Mouse (Mus musculus) 3T3-L1 (cell line): Measurements from ENCODE around the gene Cat.

Experiments
- DNase-seq: peaks from one replicate; pipeline ENCODE4 v3.0.0-alpha.2; 2015; ENCODE audit warnings: low read depth, low spot score

The Cat gene

DNA sequence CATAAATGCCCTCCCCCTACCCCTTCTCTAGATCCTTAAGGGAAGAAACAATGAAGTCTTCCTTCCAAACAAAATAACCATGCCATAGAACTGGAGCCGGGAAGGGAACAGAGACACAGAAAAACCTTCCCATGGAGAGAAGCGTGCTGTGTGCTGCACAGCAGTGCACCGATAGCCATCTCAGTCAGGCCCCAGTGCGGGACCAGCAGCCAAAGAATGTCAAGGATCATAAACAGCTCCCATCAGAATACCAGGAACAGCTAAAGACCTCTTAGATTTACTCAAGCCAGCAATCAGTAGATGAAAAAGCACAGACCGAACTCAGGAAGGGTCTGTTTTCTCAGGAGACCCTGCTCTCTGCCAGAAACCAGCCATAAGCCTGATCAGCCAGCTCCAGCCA, 48.4 kb downstream of the Cat start:
- DNase-seq: no peak

DNA sequence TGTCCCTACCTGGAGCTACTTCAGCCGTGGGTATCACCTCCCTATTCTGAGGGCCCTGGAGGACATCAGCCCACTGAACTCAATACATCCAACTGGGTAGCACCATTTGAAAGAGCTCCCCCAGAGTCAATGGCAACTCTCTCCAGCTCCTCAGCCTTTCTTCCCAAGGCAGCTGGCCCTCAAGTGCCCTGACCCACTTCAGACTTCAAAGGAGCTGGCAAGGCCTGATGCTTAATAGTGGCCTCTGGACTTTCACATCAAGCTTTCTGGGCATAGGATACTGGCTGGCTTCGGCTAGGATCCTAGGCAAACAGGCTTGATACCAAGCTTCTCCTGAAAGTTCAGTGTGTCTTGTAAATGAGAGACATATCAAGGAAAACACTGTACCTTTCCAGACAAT, 49.9 kb downstream of the Cat start:
- no peak for DNase-seq

DNA sequence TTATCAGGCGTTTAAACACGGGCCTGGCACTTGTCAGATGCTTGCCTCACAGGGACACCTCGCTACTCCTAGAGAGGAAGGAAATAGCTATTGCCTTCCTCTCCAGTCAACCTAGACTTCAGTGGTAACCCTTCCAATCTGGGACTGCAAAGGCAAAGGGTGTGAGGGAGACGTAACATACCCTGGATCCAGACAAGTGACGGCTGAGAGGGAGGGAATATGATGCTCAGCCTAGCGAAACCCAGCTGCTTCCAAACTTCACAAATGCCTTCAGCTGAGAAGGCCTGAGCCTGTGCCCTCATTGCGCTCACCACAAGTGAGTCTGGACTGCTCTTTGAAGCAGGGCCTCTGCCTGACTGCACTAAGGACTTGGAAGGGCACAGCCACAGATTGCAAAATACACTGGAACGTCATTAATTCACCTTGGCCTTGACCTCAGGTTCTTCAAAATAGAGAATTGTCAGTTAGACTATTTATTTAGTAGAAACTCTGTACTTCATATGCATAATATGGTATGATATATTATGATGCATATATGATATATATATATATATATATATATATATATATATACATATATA, 52.2 kb downstream of the Cat start:
- no peak for DNase-seq

DNA sequence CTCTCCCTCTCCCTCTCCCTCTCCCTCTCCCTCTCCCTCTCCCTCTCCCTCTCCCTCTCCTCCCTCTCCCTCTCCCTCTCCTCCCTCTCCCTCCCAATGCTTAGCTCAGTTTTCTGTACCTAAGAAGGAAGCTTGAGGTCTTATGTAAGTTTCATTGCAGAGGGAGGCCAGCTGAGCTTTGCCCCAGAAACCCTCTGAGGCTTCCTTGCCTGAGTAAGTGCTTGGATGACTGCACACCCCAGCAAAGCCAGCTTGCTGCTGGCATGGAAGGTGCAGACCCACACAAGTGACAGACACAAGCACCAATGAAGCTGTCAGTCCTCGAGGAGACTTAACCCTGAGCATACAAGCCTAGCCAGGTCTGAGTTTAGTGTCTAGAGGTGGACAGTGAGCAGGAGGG, 54.2 kb downstream of the Cat start:
- DNase-seq: no peak

DNA sequence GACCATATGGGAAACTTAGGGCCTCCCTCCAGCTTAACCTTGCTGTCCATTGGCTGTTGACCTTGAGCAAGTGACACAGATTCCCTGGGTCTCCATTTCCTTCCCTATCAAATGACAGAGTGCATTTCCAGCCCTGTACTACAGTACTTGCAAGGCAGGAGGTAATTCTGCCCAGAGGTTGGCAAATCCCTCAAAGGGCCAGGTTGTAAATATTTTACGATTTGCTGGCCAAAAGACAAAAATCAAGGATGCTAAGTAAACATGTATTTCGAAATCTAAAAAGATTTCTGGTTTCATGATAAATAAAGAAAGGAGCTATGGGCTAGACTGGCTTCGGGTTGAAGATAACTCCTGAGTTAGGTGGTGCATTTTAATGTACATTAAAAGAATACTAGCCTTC, 56.6 kb downstream of the Cat start:
- no peak for DNase-seq

DNA sequence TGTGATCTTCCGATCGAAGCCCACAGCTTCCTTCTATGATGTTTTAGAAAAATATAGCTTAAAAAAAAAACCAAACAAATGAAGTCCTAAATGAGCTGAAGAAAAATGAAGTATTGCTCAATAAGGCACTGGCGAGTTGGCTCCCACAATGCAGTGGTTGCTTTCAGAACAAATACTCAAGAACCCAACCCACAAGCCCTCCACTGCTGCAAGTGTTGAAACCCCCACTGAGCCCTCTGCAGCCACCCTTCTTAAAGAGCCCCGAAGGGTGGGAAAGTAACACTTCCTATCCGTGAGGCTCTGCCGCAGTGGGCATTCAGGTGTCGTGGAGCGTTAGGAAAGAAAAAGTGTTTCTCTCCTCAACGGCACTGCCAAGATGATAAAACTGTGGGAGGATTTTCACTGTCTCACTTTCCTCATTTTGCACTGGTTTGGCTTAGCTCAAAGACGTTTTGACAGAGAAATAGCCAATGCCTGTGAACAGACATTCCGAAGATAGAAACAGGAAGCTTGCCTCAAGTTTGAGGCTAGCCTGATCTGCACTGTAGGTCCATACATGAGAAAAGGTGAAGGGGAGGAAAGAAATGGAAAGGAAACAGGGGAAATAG, 59.4 kb downstream of the Cat start:
- no peak for DNase-seq

DNA sequence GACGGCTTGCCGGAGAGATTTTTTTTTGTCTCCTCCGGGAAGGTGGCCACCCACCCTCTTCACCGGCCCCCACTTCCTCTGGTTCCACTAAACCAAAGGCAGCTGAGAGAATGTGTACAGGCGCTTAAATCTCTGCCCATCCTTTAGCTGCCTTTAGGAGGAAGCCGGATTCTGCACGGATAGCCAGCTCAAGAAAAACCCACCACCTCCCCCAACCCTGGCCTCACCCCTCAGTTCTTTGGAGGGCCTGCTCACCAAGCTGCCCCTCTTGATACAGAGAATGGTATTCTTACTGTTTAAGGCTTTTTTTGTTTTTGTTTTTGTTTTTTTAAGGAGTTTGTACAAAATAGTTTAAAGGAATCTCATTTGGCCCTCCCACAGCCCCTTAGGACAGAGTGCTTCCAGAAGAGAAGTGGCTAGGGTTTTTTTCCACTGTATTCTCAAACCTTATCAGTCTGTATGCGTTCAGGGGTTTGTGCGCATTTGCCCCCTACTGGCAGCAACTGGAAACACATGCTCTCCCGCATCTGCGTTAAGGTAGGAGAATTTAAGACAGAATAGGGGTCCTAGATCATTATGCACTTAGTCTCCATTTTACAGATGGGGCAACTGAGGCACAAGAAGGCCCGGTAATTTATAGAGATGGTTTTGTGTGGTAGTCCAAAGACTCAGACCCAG, 60.5 kb downstream of the Cat start:
- peak; percentile 72 for DNase-seq

DNA sequence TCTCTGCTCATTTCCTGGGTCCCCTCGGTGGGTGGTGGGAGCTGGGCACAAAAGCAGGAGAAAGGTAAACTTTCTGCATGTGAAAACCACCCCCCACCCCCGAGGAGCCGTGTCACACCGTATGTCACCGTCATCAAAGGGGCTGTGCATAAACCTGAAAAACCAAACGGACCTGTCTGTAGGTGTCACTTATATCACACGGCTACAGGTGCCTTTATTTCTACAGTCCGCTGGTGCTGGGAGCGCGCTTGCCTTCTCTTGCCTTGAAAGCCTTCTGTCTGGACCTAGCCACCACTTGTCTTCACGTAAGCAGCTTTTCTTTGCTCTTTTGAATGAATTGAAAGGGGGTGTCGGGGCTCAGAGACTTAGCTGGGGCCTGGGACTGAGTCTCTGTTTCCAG, 61.1 kb downstream of the Cat start:
- DNase-seq: no peak

DNA sequence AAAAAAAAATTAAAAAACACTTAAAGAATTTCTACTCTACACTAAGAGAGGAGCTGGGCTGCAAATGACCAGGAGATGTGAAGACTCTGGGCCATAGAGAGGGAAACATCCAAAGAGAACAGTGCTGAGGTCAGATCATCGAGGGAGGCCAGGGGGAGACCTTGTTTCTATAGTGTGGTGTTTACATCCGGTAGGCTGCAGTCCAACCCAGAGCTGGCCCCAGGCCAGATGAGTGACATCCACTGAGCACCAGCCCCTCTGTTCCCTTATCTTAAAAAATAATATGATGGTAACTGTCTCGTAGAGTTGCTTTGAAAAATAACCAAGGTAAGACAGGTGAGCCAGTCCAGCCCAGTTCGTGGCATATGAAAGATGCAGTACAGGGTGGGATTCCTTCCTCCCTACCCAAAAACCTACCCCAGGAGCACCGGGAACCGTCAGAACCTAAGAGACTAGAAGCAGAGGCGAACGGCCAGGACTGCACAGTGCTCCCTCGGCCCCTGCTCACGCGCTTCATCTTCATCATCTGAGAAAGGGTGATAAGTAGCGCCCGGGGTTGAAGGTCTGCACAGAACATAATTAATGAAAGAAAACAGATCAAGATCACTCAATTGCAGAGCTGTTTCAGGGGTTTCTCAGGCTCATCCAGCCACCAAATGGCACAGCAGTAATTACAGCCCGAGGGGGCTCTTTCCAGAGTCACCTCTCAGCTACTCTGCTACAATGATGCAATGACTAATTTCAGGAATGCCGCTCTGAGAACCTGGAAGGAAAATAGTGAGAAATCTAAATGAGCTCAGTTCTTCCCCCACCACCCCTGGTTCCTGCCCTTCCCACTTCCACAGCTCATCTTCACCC, 64.1 kb downstream of the Cat start:
- no peak for DNase-seq

DNA sequence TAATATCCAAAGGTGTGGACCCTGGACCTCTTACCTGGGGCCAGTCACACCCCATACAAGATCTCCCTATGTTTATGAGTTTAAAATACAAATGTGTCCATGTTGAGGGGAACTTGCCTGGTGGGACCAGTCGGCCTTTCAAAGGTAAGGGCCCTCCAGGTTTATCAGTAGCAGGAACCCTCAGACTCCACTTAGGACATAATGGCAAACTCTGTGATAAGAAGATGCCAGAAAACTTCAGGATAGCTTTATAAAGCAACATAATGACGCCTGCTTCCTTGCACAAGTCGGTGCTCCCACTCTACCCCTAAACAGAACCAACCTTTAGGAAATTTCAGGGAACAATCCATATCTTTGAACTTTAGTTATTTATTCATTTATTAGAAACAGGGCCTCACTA, 69.2 kb downstream of the Cat start:
- no peak for DNase-seq

DNA sequence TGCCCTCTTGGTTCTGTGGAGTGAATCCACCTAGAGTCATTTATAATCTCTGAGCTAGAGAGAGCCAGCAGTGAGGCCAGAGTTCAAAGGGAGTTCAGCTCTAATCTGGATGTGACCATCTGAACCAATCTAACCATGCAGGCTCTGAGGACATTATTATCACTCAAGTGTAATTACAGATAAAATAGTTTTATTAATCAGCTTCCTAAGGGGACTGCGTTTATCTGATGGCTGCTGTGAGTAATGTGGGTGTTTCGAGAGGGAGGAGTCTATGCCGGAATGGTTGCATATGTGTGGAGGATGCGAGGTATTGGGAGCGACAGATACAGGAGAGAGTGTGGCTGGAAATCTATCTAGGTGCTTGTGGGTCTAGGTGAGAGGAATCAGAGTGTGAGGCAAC, 71.6 kb downstream of the Cat start:
- no peak for DNase-seq

DNA sequence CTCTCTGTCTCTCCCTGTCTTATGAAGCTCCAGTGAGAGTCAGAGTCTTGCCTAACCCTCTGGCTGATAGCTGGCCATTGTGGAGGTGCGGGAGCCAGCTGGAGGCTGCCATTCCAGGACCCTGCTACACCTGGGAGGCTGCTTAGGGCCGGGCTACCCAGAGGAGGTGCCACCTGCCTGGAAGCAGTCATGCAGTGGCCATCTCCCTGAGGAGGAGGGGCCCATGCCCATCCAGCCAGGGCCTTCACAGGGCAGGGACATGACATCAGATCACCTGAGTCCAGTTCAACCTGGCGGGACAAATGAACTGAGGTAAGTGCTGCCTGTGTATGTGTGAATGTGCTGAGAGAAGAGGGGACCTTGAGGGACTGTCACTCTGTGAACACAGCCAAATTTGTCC, 73.1 kb downstream of the Cat start:
- DNase-seq: no peak

DNA sequence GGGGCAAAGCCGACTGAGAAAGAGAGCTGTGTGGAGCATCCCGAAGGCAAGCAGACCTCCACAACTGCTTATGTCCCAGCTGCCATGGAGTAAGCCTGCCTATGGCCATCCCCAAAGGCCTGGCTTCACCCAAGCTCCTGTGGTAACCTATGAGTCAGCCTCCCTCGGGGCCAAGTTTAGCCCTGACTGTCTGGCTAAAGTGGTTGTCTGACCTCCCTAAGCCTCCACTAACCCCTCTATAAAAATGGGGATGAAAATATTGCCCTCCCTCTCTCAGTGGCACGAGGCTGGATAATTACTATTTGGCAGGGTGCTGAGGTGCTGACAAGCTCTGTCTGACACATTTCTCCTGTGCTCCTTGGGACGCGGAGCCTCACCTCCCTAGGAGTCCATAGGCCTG, 73.6 kb downstream of the Cat start, which contains the start of gene Elf5:
Gene Elf5 (plus strand): TSS at position 341 of the 400 bp plus-strand sequence.
- DNase-seq: peak; percentile 61

DNA sequence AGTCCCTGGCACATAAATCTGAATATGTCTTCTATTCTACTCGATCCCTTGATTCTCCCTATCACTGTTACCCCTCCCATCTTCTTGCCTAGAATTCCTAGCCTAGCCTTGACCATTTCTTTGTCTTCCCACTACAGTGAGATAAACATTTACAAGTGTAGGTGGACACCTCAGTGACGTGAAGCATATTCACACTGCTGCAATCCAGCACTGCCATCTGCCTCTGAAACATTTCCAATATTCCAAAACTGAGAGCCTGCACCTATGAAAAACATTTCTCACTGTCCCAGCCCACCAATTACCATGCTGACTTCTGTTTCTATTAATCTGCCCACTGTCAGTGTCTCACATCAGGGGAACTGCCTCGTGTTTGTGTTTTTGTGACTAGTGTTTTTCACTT, 78.7 kb downstream of the Cat start:
- no peak for DNase-seq
